Mouse (Mus musculus) midbrain, embryonic 10.5 days (tissue): ENCODE results near the gene Fadd. TPM values are rescaled to one million over a fixed set of nuclear protein-coding genes. Genes with fewer than 3 reads are reported as not detected.
A peak's percentile ranks its signal among the peaks of the same experiment; 100 is the strongest.

ENCODE experiments used
- DNase-seq: peaks from one replicate; pipeline ENCODE4 v3.0.0-alpha.2; 2017; ENCODE audit warnings: low spot score
- H3K27ac ChIP-seq: fragments of 300-500 bp; sonication (generic); replicated peaks from 2 replicates; pipeline ENCODE4 v1.5.1; 2016; ENCODE audit warnings: mild to moderate bottlenecking
- H3K27me3 ChIP-seq: fragments of 300-500 bp; sonication (generic); 2 replicates; pipeline ENCODE4 v1.6.1; 2016; ENCODE audit warnings: low read depth, mild to moderate bottlenecking; ENCODE audit not compliant: poor library complexity, severe bottlenecking
- H3K36me3 ChIP-seq: fragments of 300-500 bp; sonication (generic); 2 replicates; pipeline ENCODE4 v1.6.1; 2016; ENCODE audit warnings: mild to moderate bottlenecking, moderate library complexity
- H3K4me1 ChIP-seq: fragments of 300-500 bp; sonication (generic); 2 replicates; pipeline ENCODE4 v1.6.1; 2016
- H3K4me3 ChIP-seq: fragments of 300-500 bp; sonication (generic); 2 replicates; pipeline ENCODE4 v1.5.1; 2016; ENCODE audit warnings: mild to moderate bottlenecking, moderate library complexity
- H3K9me3 ChIP-seq: fragments of 300-500 bp; sonication (generic); replicated peaks from 2 replicates; pipeline ENCODE4 v1.6.1; 2016; ENCODE audit warnings: mild to moderate bottlenecking
- WGBS: fragments of 180-500 bp; shearing (Covaris S2); methylation state at CpG from one replicate; pipeline ENCODE4 v1.1.7; 2016; 5-methylcytosine and 5-hydroxymethylcytosine counted together
- polyA plus RNA-seq: library from polyadenylated mRNA; unstranded; fragments of >200 nt; fragmentation: Nextera tagmentation; extraction: Ambion mirVana; gene quantifications from 2 replicates; pipeline ENCODE4 v1.2.1, GENCODE M21; 2016

Gene Fadd
- polyA plus RNA-seq, 1 experiment from 2014 or later: 11.6 TPM

- Histone ChIP-seq H3K36me3 (peaks cover 99% of the 10 kb centered on the region), H3K9me3 (no peaks in the 10 kb centered on the region), H3K4me1 (no peaks in the 10 kb centered on the region), H3K27ac (peak overlapping the region; percentile 74; the same call in 1 of the 2 replicates), H3K4me3 (no peak overlapping the region), H3K27me3 (peaks cover 8% of the 10 kb centered on the region)
- no peak for DNase-seq
- WGBS: 92% methylated on average over 15 of the region's 15 CpGs
Observed at GRCm38 (mm10) chr7:144607862-144608261, 25.6 kb upstream of the Fadd start.

- Histone ChIP-seq H3K27ac (peak overlapping the region; percentile 53; the same call in 1 of the 2 replicates), H3K36me3 (peaks cover 99% of the 10 kb centered on the region), H3K27me3 (no peaks in the 10 kb centered on the region), H3K4me3 (no peak overlapping the region), H3K4me1 (peaks cover 17% of the 10 kb centered on the region), H3K9me3 (no peaks in the 10 kb centered on the region)
- WGBS: 84% methylated on average over 4 of the region's 4 CpGs
- no peak for DNase-seq
Observed at GRCm38 (mm10) chr7:144604735-144605134, 22.5 kb upstream of the Fadd start.

DNA sequence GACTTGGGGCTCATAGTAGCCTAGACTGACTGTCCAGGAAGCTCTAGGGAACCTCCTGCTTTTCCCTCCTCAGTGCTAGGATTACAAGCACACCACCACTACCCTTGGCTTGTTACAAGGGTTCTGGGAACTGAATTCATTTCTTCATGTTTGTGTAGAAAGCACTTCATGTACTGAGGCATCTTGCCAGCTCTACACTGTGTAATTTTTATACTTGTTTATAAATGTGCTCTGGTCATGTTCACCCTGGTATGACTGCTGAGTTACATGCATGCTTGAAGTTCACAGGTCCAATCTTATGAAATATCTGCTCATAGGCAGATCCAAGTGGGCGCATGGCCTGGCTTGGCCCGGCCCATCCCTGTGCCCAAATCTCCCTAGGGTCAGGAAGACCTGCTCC lies 22.0 kb upstream of the Fadd start:
- H3K36me3 ChIP-seq: peaks cover 99% of the 10 kb centered on the region
- 99% methylated on average over 2 of the region's 2 CpGs for WGBS
- no peak for DNase-seq

GRCm38 (mm10) chr7:144600333-144600900 lies 18.2 kb upstream of the Fadd start:
- H3K4me3 ChIP-seq: no peak overlapping the region
- WGBS: 37% methylated on average over 6 of the region's 6 CpGs
- no peaks in the 10 kb centered on the region for H3K9me3 ChIP-seq
- H3K4me1 ChIP-seq: peaks cover 25% of the 10 kb centered on the region
- H3K27ac ChIP-seq: peak overlapping the region; percentile 75
- DNase-seq: no peak
- H3K27me3 ChIP-seq: no peaks in the 10 kb centered on the region
- H3K36me3 ChIP-seq: peaks cover 97% of the 10 kb centered on the region

More for the DNA sequence above, 22.0 kb upstream of the Fadd start:
- Histone ChIP-seq H3K4me3 (no peak overlapping the region), H3K4me1 (peaks cover 17% of the 10 kb centered on the region), H3K27me3 (no peaks in the 10 kb centered on the region), H3K27ac (peak overlapping the region; percentile 53; the same call in 1 of the 2 replicates), H3K9me3 (no peaks in the 10 kb centered on the region)

- Histone ChIP-seq H3K4me3 (no peak overlapping the region), H3K27ac (peak overlapping the region; percentile 77), H3K36me3 (peaks cover 56% of the 10 kb centered on the region), H3K9me3 (no peaks in the 10 kb centered on the region), H3K4me1 (peaks cover 14% of the 10 kb centered on the region), H3K27me3 (peaks cover 12% of the 10 kb centered on the region; the same call in 1 of the 2 replicates)
- no peak for DNase-seq
- WGBS: 90% methylated on average over 3 of the region's 3 CpGs
Observed at GRCm38 (mm10) chr7:144589508-144589907, 7.2 kb upstream of the Fadd start.

- H3K27me3 ChIP-seq: peaks cover 12% of the 10 kb centered on the region; the same call in 1 of the 2 replicates
- DNase-seq: peak; percentile 41
- 37% methylated on average over 2 of the region's 2 CpGs for WGBS
- H3K9me3 ChIP-seq: no peaks in the 10 kb centered on the region
- peak overlapping the region; percentile 76 for H3K27ac ChIP-seq
- peaks cover 27% of the 10 kb centered on the region for H3K4me1 ChIP-seq
- H3K4me3 ChIP-seq: no peak overlapping the region
- H3K36me3 ChIP-seq: peaks cover 34% of the 10 kb centered on the region
Observed at GRCm38 (mm10) chr7:144587291-144587690, 5.0 kb upstream of the Fadd start.

- Histone ChIP-seq H3K27me3 (peaks cover 12% of the 10 kb centered on the region; the same call in 1 of the 2 replicates), H3K9me3 (no peaks in the 10 kb centered on the region), H3K4me3 (no peak overlapping the region), H3K27ac (peak overlapping the region; percentile 76), H3K4me1 (peaks cover 39% of the 10 kb centered on the region), H3K36me3 (peaks cover 20% of the 10 kb centered on the region)
- DNase-seq: peak; percentile 85
- 11% methylated on average over 6 of the region's 6 CpGs for WGBS
Observed at GRCm38 (mm10) chr7:144585648-144586047, 3.4 kb upstream of the Fadd start.

- 6% methylated on average over 4 of the region's 4 CpGs for WGBS
- H3K9me3 ChIP-seq: no peaks in the 10 kb centered on the region
Observed at GRCm38 (mm10) chr7:144583619-144584018, 1.4 kb upstream of the Fadd start.

DNA sequence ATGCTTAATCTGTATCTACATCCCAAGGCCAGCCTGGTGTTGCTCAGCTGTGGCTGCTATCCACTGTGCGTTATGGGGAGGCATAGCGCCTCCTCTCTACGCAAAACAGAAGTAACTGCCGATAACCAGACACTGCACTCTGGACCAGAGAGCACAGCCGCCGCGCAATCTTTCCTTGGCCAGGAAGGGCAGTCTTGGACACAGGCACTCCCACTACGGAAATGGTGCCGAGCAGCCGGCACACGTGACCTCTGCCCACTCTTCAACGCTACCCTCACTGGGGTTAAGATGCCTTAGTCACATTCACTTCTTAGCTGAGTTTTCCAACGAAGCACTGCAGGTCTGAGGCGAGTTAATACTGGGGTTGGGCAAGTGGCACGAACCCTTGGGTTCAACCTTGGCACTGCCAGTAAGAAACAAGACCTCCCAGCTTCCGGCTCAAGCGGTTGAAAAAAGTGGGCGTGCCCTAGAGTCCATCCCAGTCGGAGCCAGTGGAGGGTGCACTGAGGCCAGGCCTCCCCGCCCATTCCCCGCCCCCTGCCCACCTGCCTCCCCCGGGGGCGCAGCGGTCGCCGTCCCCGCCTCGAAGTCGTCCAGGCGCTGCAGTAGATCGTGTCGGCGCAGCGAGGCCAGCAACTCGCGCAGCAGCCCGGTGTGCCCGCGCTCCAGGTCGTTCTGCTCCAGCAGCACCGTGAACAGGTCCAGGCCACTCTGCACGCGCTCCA lies 542 bp downstream of the Fadd start:
- Histone ChIP-seq H3K4me1 (peaks cover 33% of the 10 kb centered on the region), H3K9me3 (no peaks in the 10 kb centered on the region), H3K27me3 (peaks cover 12% of the 10 kb centered on the region; the same call in 1 of the 2 replicates), H3K27ac (peak overlapping the region; percentile 91), H3K36me3 (peaks cover 28% of the 10 kb centered on the region), H3K4me3 (peak overlapping the region; percentile 78)
- WGBS: 1% methylated on average over 43 of the region's 43 CpGs
- DNase-seq: peak; percentile 85

More at GRCm38 (mm10) chr7:144583619-144584018, 1.4 kb upstream of the Fadd start:
- H3K36me3 ChIP-seq: peaks cover 26% of the 10 kb centered on the region
- peaks cover 12% of the 10 kb centered on the region; the same call in 1 of the 2 replicates for H3K27me3 ChIP-seq
- 0 out of 2 replicates have a peak overlapping the region, but pooled peaks have one; percentile 6 for H3K27ac ChIP-seq
- no peak overlapping the region for H3K4me3 ChIP-seq
- peak; percentile 62 for DNase-seq
- H3K4me1 ChIP-seq: peaks cover 33% of the 10 kb centered on the region

- peaks cover 21% of the 10 kb centered on the region for H3K4me1 ChIP-seq
- H3K27me3 ChIP-seq: no peaks in the 10 kb centered on the region
- no peaks in the 10 kb centered on the region for H3K9me3 ChIP-seq
- WGBS: 96% methylated on average over 5 of the region's 5 CpGs
- no peak overlapping the region for H3K27ac ChIP-seq
- no peak for DNase-seq
- H3K36me3 ChIP-seq: peaks cover 28% of the 10 kb centered on the region
- H3K4me3 ChIP-seq: no peak overlapping the region
Observed at GRCm38 (mm10) chr7:144577876-144578275, 4.4 kb downstream of the Fadd start.

GRCm38 (mm10) chr7:144572234-144572633 lies 10.0 kb downstream of the Fadd start:
- no peak overlapping the region for H3K27ac ChIP-seq
- DNase-seq: no peak
- 83% methylated on average over 5 of the region's 5 CpGs for WGBS
- no peaks in the 10 kb centered on the region for H3K4me1 ChIP-seq
- H3K9me3 ChIP-seq: no peaks in the 10 kb centered on the region
- H3K36me3 ChIP-seq: no peaks in the 10 kb centered on the region
- H3K27me3 ChIP-seq: peaks cover 16% of the 10 kb centered on the region
- no peak overlapping the region for H3K4me3 ChIP-seq

DNA sequence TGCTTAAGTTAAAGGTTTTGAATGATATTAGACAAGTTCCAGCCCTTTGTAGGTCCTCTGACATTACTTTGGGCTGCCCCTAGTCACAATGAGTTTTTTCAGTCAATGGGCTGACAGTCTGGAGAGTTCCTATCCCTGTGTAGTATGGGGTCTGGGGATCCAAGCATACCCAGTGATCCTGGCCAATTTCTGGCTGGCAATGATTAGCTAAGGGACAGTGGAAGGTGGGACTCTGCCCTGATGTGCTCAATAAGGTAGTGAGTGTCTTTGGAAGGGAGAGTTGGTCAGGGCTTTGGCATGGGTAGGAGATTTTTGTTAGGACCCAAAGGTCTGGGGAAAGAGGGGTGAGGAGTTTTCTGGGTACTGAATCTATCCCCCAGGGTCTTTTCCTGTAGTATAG lies 10.7 kb downstream of the Fadd start:
- no peaks in the 10 kb centered on the region for H3K36me3 ChIP-seq
- H3K4me1 ChIP-seq: no peaks in the 10 kb centered on the region
- H3K27ac ChIP-seq: no peak overlapping the region
- H3K9me3 ChIP-seq: no peaks in the 10 kb centered on the region
- no peak overlapping the region for H3K4me3 ChIP-seq
- no peak for DNase-seq
- H3K27me3 ChIP-seq: peaks cover 22% of the 10 kb centered on the region

GRCm38 (mm10) chr7:144569428-144569827 lies 12.8 kb downstream of the Fadd start:
- peaks cover 44% of the 10 kb centered on the region for H3K27me3 ChIP-seq
- WGBS: 87% methylated on average over 7 of the region's 7 CpGs
- no peaks in the 10 kb centered on the region for H3K36me3 ChIP-seq
- no peaks in the 10 kb centered on the region for H3K9me3 ChIP-seq
- no peak for DNase-seq
- no peak overlapping the region for H3K27ac ChIP-seq
- H3K4me3 ChIP-seq: no peak overlapping the region
- peaks cover 3% of the 10 kb centered on the region for H3K4me1 ChIP-seq
